Mouse (Mus musculus) CD4-positive, CD25-positive, alpha-beta regulatory T cell, adult 2 months (primary cell): ENCODE measurements at regions not wholly inside any gene's neighbourhood (a gene's known extent, or its start where the extent isn't known, plus 50 kb on each side); places are given as distances from the start of the nearest gene placed in this dataset.
A peak's percentile ranks its signal among the peaks of the same experiment; 100 is the strongest.
"Not testable (repeated sequence)": the region's sequence is repeated elsewhere in the genome, so short reads cannot be mapped to it uniquely, and the experiment has no call there.

Experiments
- DNase-seq: peaks from one replicate; pipeline ENCODE4 v3.0.0-alpha.2; 2012; ENCODE audit warnings: low read depth, low spot score

GRCm38 (mm10) chr4:131416209-131416608 is 421.9 kb downstream of the Ptpru start:
- no peak for DNase-seq

- DNase-seq = no peak
Measured at GRCm38 (mm10) chr4:131417159-131417748, 420.8 kb downstream of the Ptpru start.

- no peak for DNase-seq
Measured at GRCm38 (mm10) chr4:131425311-131425710, 412.8 kb downstream of the Ptpru start.

GRCm38 (mm10) chr4:131427871-131428270 is 410.2 kb downstream of the Ptpru start:
- no peak for DNase-seq

- DNase-seq = no peak
Measured at GRCm38 (mm10) chr4:131429356-131429755, 408.7 kb downstream of the Ptpru start.

- no peak for DNase-seq
Measured at GRCm38 (mm10) chr4:131430420-131430819, 407.7 kb downstream of the Ptpru start.

GRCm38 (mm10) chr4:131431188-131431587 is 406.9 kb downstream of the Ptpru start:
- DNase-seq = peak; percentile 36

GRCm38 (mm10) chr4:131432591-131433177 is 405.4 kb downstream of the Ptpru start:
- DNase-seq = no peak

- DNase-seq = no peak
Measured at GRCm38 (mm10) chr4:131435222-131435621, 402.9 kb downstream of the Ptpru start.

- no peak for DNase-seq
Measured at GRCm38 (mm10) chr4:131438403-131438802, 399.7 kb downstream of the Ptpru start.

- no peak for DNase-seq
Measured at GRCm38 (mm10) chr4:131438883-131439282, 399.2 kb downstream of the Ptpru start.

- DNase-seq = no peak
Measured at GRCm38 (mm10) chr4:131440845-131441244, 397.2 kb downstream of the Ptpru start.

- DNase-seq = no peak
Measured at GRCm38 (mm10) chr4:131443518-131443917, 394.6 kb downstream of the Ptpru start.

GRCm38 (mm10) chr4:131450296-131450695 is 387.8 kb downstream of the Ptpru start:
- not testable (repeated sequence) for DNase-seq

- DNase-seq = no peak
Measured at GRCm38 (mm10) chr4:131457551-131457950, 380.5 kb downstream of the Ptpru start.

GRCm38 (mm10) chr4:131459746-131460145 is 378.3 kb downstream of the Ptpru start:
- DNase-seq = no peak

- no peak for DNase-seq
Measured at GRCm38 (mm10) chr4:131461312-131461711, 376.8 kb downstream of the Ptpru start.

GRCm38 (mm10) chr4:131461728-131462127 is 376.4 kb downstream of the Ptpru start:
- no peak for DNase-seq

- DNase-seq = no peak
Measured at GRCm38 (mm10) chr4:131475023-131475422, 363.1 kb downstream of the Ptpru start.

GRCm38 (mm10) chr4:131478923-131479322 is 359.2 kb downstream of the Ptpru start:
- DNase-seq = no peak

- no peak for DNase-seq
Measured at GRCm38 (mm10) chr4:131483958-131484605, 354.0 kb downstream of the Ptpru start.

GRCm38 (mm10) chr4:131484607-131485111 is 353.4 kb downstream of the Ptpru start:
- DNase-seq = no peak
